Mouse (Mus musculus) heart, postnatal 0 days (tissue): ENCODE results near the gene Rasal1. TPM values are rescaled to one million over a fixed set of nuclear protein-coding genes. Genes with fewer than 3 reads are reported as not detected.

Experiments
- ATAC-seq: fragments of 200-750 bp; cut with Nextera tagmentation; 2 replicates; pipeline ENCODE4 v1.8.0; 2017; ENCODE audit warnings: low read depth, moderate number of reproducible peaks, moderate library complexity; ENCODE audit not compliant: insufficient read depth
- DNase-seq: peaks from one replicate; pipeline ENCODE4 v3.0.0-alpha.2; 2016; ENCODE audit warnings: low spot score
- H3K27ac ChIP-seq: fragments of 300-500 bp; sonication (generic); 2 replicates; pipeline ENCODE4 v1.5.1; 2014; ENCODE audit warnings: low read depth, mild to moderate bottlenecking
- H3K27me3 ChIP-seq: fragments of 300-500 bp; sonication (generic); 2 replicates; pipeline ENCODE4 v1.6.1; 2014; ENCODE audit warnings: low read length, mixed read lengths; ENCODE audit not compliant: control insufficient read depth, insufficient read depth
- H3K36me3 ChIP-seq: fragments of 300-500 bp; sonication (generic); replicated peaks from 2 replicates; pipeline ENCODE4 v1.6.1; 2014; ENCODE audit warnings: low read length, mixed read lengths; ENCODE audit not compliant: control insufficient read depth, insufficient read depth
- H3K4me1 ChIP-seq: fragments of 300-500 bp; sonication (generic); 2 replicates; pipeline ENCODE4 v1.6.1; 2014; ENCODE audit warnings: antibody characterized with exemption; ENCODE audit not compliant: control insufficient read depth, insufficient read depth
- H3K4me2 ChIP-seq: fragments of 300-500 bp; sonication (generic); 2 replicates; pipeline ENCODE4 v1.6.1; 2014; ENCODE audit warnings: low read depth, mild to moderate bottlenecking, low read length, moderate library complexity
- H3K4me3 ChIP-seq: fragments of 300-500 bp; sonication (generic); 2 replicates; pipeline ENCODE4 v1.5.1; 2014; ENCODE audit warnings: low read depth, low read length
- H3K9ac ChIP-seq: fragments of 300-500 bp; sonication (generic); replicated peaks from 2 replicates; pipeline ENCODE4 v1.6.1; 2014; ENCODE audit warnings: low read depth, low read length, mixed read lengths
- H3K9me3 ChIP-seq: fragments of 300-500 bp; sonication (generic); replicated peaks from 2 replicates; pipeline ENCODE4 v1.6.1; 2016; ENCODE audit warnings: low read length; ENCODE audit not compliant: control insufficient read depth
- CTCF ChIP-seq: IDR thresholded peaks from 2 replicates; pipeline ENCODE4 v1.5.1; 2016; ENCODE audit warnings: antibody characterized with exemption, control low read depth, low read depth
- EP300 ChIP-seq: IDR thresholded peaks from 2 replicates; pipeline ENCODE4 v1.6.1; 2016; ENCODE audit warnings: antibody characterized with exemption, low read depth
- WGBS: fragments of 180-500 bp; shearing (Covaris S2); extraction: QIAGEN DNeasy Blood & Tissue Kit; methylation state at CpG from one replicate; pipeline ENCODE4 v1.1.7; 2014; 5-methylcytosine and 5-hydroxymethylcytosine counted together
- polyA plus RNA-seq: library from polyadenylated mRNA; unstranded; fragments of >200 nt; fragmentation: Nextera tagmentation; extraction: Ambion mirVana; gene quantifications from 2 replicates; pipeline ENCODE4 v1.2.1, GENCODE M21; 2015
- total RNA-seq: library from RNA; depleted of rRNA; stranded (reverse); fragments of >200 nt; gene quantifications from 2 replicates; pipeline ENCODE4 v1.2.3, GENCODE M21; 2014; ENCODE audit warnings: low replicate concordance; rRNA removed

The Rasal1 gene
- total and polyA plus RNA-seq, 2 experiments from 2014 or later = not detected

- Histone ChIP-seq H3K27ac (no peak overlapping the region), H3K27me3 (peaks cover 31% of the 10 kb centered on the region), H3K4me1 (no peaks in the 10 kb centered on the region), H3K4me3 (no peak overlapping the region), H3K36me3 (no peaks in the 10 kb centered on the region), H3K9ac (no peak overlapping the region), H3K9me3 (peaks cover 7% of the 10 kb centered on the region; the same call in 1 of the 2 replicates), H3K4me2 (no peak overlapping the region)
- TF ChIP-seq CTCF (no peak), EP300 (no peak)
- WGBS = 65% methylated on average over 10 of the region's 10 CpGs
- ATAC-seq (no peak), DNase-seq (no peak)
These were observed 68.5 kb downstream of the Rasal1 start for GRCm38 (mm10) chr5:120717136-120717535.

DNA sequence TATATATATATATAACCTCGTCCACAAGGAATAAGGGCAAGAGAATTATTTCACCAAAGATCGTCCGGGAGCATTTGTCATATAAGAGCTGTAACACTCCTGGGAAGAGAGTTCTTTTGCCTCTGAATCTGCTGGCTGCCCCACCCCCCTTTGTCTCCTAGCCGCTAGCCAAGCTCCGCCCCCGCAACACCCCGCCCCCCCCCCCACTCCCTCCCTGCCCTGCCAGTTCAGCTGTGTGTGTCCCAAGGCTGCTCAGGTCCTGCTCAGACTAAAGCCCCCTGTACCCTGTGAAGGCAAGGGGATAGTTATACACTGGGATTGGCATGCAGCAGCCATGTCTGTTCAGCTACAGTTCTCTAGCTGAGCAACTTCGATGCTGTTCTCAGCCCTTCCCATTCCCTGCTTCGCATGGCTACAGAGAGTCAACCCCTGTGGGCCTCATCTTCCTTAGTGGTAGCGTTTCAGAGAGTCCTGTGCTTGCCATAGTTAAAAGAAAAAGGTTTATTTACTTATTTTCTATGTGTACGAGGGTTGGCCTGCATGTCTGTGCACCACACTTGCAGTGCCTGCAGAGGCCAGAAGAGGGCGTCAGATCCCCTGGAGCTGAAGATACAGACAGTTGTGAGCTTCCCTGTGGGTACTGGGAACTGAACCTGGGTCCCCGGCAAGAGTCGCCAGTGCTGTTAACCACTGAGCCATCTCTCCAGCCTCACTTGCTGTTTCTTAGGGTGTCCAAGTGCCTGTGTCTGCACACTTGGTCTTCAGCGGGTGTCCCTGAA lies 70.2 kb downstream of the Rasal1 start:
- no peak for ATAC-seq

DNA sequence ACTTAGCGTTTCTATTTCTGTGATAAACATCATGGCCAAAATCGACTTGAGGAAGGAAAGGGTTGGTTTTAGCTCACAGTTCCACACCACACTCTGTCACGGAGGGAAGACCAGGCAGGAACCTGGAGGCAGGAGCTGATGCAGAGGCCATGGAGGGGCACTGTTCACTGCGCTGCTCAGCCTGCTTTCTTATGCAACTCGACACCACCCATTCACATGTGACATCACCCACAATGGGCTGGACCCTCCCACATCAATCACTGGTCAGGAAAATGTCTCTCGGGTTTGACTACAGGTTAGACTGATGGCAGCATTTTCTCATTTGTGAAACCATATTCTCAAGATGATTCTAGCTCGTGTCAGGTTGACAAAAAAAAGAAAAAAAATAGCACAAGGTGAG lies 72.4 kb downstream of the Rasal1 start:
- WGBS = 46% methylated on average over 7 of the region's 7 CpGs
- ATAC-seq = no peak
- Histone ChIP-seq H3K4me1 (no peaks in the 10 kb centered on the region), H3K9me3 (peaks cover 7% of the 10 kb centered on the region; the same call in 1 of the 2 replicates), H3K4me3 (no peak overlapping the region), H3K27ac (no peak overlapping the region), H3K36me3 (no peaks in the 10 kb centered on the region), H3K4me2 (no peak overlapping the region), H3K27me3 (no peaks in the 10 kb centered on the region), H3K9ac (no peak overlapping the region)
- no peak for DNase-seq
- TF ChIP-seq EP300 (no peak), CTCF (no peak)

More for the DNA sequence above, 70.2 kb downstream of the Rasal1 start:
- no peak for DNase-seq
- 59% methylated on average over 15 of the region's 15 CpGs for WGBS
- TF ChIP-seq EP300 (no peak), CTCF (no peak)
- Histone ChIP-seq H3K9ac (no peak overlapping the region), H3K4me1 (no peaks in the 10 kb centered on the region), H3K27me3 (peaks cover 16% of the 10 kb centered on the region), H3K27ac (no peak overlapping the region), H3K4me3 (no peak overlapping the region), H3K9me3 (peaks cover 7% of the 10 kb centered on the region; the same call in 1 of the 2 replicates), H3K4me2 (no peak overlapping the region), H3K36me3 (no peaks in the 10 kb centered on the region)

DNA sequence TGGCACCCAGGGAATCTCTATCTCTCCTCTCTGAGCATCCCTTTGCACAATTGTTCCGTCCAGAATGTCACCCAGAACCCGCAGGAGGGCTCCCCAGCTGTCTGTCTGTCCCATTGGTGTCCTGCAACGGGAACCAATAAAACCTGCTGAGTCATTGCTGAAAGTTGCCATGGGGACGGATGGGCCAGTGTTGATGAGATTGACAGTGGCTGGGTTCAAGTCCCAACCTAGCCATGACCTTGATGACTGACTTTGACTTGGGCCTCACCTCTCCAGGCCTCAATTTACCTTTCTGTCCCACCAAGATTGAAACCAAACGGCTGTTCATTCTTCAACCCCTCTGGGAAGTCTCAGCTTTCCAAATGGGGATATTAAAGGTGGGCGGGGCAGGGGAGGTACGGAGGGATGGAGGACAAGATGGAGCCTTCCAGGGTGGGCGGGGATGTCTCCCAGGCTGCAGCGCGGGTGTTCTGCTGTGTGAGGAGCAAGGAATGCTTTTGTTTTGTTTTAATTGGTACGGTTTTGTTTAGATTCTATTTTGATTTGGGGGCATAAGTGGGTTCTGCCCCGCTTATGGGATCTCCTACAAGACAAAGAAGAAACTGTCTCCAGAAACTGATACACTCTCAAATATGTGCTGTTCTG lies 77.3 kb downstream of the Rasal1 start:
- Histone ChIP-seq H3K4me2 (no peak overlapping the region), H3K9ac (no peak overlapping the region), H3K4me3 (no peak overlapping the region), H3K27ac (no peak overlapping the region), H3K27me3 (no peaks in the 10 kb centered on the region), H3K36me3 (no peaks in the 10 kb centered on the region), H3K9me3 (no peaks in the 10 kb centered on the region), H3K4me1 (no peaks in the 10 kb centered on the region)
- TF ChIP-seq CTCF (no peak), EP300 (no peak)
- 62% methylated on average over 12 of the region's 12 CpGs for WGBS
- ATAC-seq (no peak), DNase-seq (no peak)

Other genes with a start within 250 kb of the Rasal1 start
- gene Lhx5, start 217.1 kb upstream of the Rasal1 start, total RNA-seq = not detected in 2 replicates
- gene Lhx5, start 217.1 kb upstream of the Rasal1 start, polyA plus RNA-seq = not detected in 2 replicates
- gene Sdsl, start 176.0 kb upstream of the Rasal1 start, total RNA-seq = 17.0 and 30.3 TPM in 2 replicates
- gene Sdsl, start 176.0 kb upstream of the Rasal1 start, polyA plus RNA-seq = 20.7 TPM in 2 replicates
- gene Sds, start 172.3 kb upstream of the Rasal1 start, total RNA-seq = not detected in 2 replicates
- not detected in 2 replicates for gene Sds, start 172.3 kb upstream of the Rasal1 start, polyA plus RNA-seq
- 38.1 and 38.3 TPM in 2 replicates for gene Plbd2, start 145.2 kb upstream of the Rasal1 start, total RNA-seq
- gene Plbd2, start 145.2 kb upstream of the Rasal1 start, polyA plus RNA-seq = 43.9 and 47.2 TPM in 2 replicates
- 4.2 and 16.0 TPM in 2 replicates for gene Slc8b1, start 137.6 kb upstream of the Rasal1 start, total RNA-seq
- 3.4 and 3.6 TPM in 2 replicates for gene Slc8b1, start 137.6 kb upstream of the Rasal1 start, polyA plus RNA-seq
- 15.8 and 27.6 TPM in 2 replicates for gene Tpcn1, start 60.1 kb upstream of the Rasal1 start, total RNA-seq
- gene Tpcn1, start 60.1 kb upstream of the Rasal1 start, polyA plus RNA-seq = 11.5 and 11.7 TPM in 2 replicates
- not detected in 2 replicates for gene Iqcd, start 59.8 kb upstream of the Rasal1 start, total RNA-seq
- 0.14 and 0.18 TPM in 2 replicates for gene Iqcd, start 59.8 kb upstream of the Rasal1 start, polyA plus RNA-seq
- 20.2 and 24.5 TPM in 2 replicates for gene Rita1, start 36.2 kb upstream of the Rasal1 start, total RNA-seq
- gene Rita1, start 36.2 kb upstream of the Rasal1 start, polyA plus RNA-seq = 15.7 and 16.3 TPM in 2 replicates
- 23.0 and 24.1 TPM in 2 replicates for gene Ddx54, start 36.1 kb upstream of the Rasal1 start, total RNA-seq
- gene Ddx54, start 36.1 kb upstream of the Rasal1 start, polyA plus RNA-seq = 17.1 and 18.2 TPM in 2 replicates
- gene Cfap73, start 14.6 kb upstream of the Rasal1 start, total RNA-seq = not detected in 2 replicates
- gene Cfap73, start 14.6 kb upstream of the Rasal1 start, polyA plus RNA-seq = not detected in 2 replicates
- 1.7 and 13.8 TPM in 2 replicates for gene Dtx1, start 63.1 kb downstream of the Rasal1 start, total RNA-seq
- 0.30 and 0.48 TPM in 2 replicates for gene Dtx1, start 63.1 kb downstream of the Rasal1 start, polyA plus RNA-seq
- 1.1 TPM in 1 of 2 replicates, not detected in the other for gene Oas2, start 101.0 kb downstream of the Rasal1 start, total RNA-seq
- gene Oas2, start 101.0 kb downstream of the Rasal1 start, polyA plus RNA-seq = 0.15 and 0.25 TPM in 2 replicates
- gene Oas3, start 128.8 kb downstream of the Rasal1 start, total RNA-seq = 0.80 and 1.6 TPM in 2 replicates
- gene Oas3, start 128.8 kb downstream of the Rasal1 start, polyA plus RNA-seq = 0.18 and 0.26 TPM in 2 replicates
- gene Oas1e, start 146.7 kb downstream of the Rasal1 start, total RNA-seq = not detected in 2 replicates
- not detected in 2 replicates for gene Oas1e, start 146.7 kb downstream of the Rasal1 start, polyA plus RNA-seq
- 0.34 and 1.6 TPM in 2 replicates for gene Oas1c, start 163.7 kb downstream of the Rasal1 start, total RNA-seq
- gene Oas1c, start 163.7 kb downstream of the Rasal1 start, polyA plus RNA-seq = 0.83 and 0.92 TPM in 2 replicates
- not detected in 2 replicates for gene Oas1f, start 198.6 kb downstream of the Rasal1 start, total RNA-seq
- not detected in 2 replicates for gene Oas1f, start 198.6 kb downstream of the Rasal1 start, polyA plus RNA-seq
- gene Oas1h, start 212.6 kb downstream of the Rasal1 start, total RNA-seq = not detected in 2 replicates
- gene Oas1h, start 212.6 kb downstream of the Rasal1 start, polyA plus RNA-seq = not detected in 2 replicates
- 0.73 and 4.5 TPM in 2 replicates for gene Oas1g, start 238.8 kb downstream of the Rasal1 start, total RNA-seq
- gene Oas1g, start 238.8 kb downstream of the Rasal1 start, polyA plus RNA-seq = 0.52 TPM in 2 replicates